Mouse (Mus musculus): Measurements from ENCODE around the gene March4.

GRCm38 (mm10) chr1:72491307-72491706 lies 45.4 kb downstream of the March4 start:
- TF ChIP-seq POLR2A (IDR thresholded peaks at IDR 0.05; ENCODE audit: low read depth, low read length) (no peak), CTCF (IDR thresholded peaks at IDR 0.05; ENCODE audit: extremely low read depth, insufficient read length, insufficient replicate concordance, low read depth, low read length) (no peak)

Data from small intestine, adult 2 months (tissue).